Mouse (Mus musculus) lung, postnatal 14 days (tissue): ENCODE results near the gene Polg.

Experiments
- DNase-seq: peaks from one replicate; pipeline ENCODE4 v3.0.0; 2021

Gene Polg

GRCm38 (mm10) chr7:79466053-79466901 lies at the start of gene Polg:
TSS of gene Polg (minus strand) at chr7:79466362.
- DNase-seq: peak; percentile 100

GRCm38 (mm10) chr7:79515861-79516260 lies 49.7 kb upstream of the Polg start:
- DNase-seq: no peak

- DNase-seq: no peak
Measured at GRCm38 (mm10) chr7:79515221-79515743, 49.1 kb upstream of the Polg start.

DNA sequence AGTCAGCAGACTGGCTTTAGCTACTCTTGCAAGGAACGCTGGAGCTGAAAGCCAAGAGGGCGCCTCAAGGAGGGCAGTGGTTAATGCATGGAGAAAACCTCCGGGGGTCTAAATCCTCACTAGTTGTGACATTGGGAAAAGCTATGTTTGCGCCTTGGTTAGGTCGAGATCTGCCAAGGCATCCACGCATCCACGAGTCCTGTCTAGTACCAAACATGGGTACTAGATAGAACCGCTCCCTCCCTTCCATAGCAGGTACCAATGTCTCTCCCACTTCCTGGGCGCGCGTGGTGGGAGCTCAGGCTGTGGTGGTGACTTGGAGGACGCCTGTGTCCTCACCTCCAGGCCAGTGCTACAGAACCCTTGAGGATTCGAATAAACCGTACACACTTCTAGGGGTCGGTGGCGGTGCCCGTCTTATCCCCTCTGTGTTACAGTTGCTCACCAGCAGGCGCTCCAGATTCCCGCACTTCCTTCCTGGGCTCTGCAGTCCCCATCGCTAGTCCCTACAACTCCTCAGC lies 48.3 kb upstream of the Polg start:
- no peak for DNase-seq

DNA sequence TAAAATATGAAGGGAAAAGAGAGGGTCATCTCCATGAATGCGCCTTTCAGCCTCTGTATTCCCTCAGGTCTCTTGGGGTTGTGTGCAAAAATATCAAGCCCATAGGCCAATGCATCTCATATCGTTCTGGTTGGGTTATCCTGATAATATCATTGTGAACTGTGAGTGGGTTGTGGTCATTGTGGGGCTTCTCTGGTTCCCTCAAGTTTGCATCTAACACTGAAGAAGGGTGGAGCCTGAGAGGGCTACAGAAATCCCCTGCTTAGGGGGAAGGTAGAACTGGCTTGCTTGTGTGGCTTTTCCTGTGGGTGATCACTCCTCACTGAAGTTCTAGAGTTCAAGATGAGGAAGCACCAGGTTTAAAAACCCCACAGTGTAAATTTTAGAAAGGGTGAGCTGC lies 47.3 kb upstream of the Polg start:
- no peak for DNase-seq

- DNase-seq: no peak
Measured at GRCm38 (mm10) chr7:79512496-79512895, 46.3 kb upstream of the Polg start.

- DNase-seq: no peak
Measured at GRCm38 (mm10) chr7:79511656-79512055, 45.5 kb upstream of the Polg start.

- no peak for DNase-seq
Measured at GRCm38 (mm10) chr7:79511181-79511580, 45.0 kb upstream of the Polg start.

DNA sequence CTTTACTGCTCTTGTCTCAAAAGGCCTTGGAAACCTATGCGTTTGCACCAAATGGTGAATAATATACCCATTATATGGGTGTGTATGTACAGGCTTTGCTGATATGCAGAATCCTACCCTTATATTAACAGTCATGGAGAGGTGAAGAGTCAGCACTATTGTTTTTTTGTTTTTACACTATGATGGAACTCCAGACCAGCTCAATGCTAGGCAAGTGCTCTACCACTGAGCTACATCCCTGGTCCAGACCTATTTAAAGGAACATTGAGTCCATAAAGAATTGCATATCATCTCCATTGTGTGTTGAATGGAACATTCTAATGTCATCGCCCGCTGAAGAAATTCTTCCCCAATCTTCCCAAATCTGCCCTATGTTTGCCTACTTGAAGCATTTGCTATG lies 44.5 kb upstream of the Polg start:
- DNase-seq: no peak

GRCm38 (mm10) chr7:79509710-79510109 lies 43.5 kb upstream of the Polg start:
- no peak for DNase-seq

DNA sequence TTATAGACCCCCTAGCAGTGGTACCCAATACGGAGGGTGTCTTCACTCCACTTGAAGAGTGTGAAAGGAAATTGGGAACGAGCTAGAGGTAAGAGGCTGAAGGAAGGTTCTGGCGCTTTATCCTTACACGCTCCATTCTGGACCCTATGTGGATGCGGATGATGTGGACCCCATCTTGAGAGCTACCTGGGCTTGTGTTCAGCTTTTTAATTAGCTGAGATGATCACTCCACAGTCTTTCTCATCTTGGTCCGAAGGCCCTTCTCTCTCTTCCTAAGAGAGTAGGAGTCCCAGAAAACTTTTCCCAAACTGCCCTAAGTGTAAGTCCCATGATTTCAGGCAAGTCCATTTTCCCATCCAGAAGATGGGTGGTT lies 43.1 kb upstream of the Polg start:
- no peak for DNase-seq

- DNase-seq: no peak
Measured at GRCm38 (mm10) chr7:79508280-79509234, 42.4 kb upstream of the Polg start.

DNA sequence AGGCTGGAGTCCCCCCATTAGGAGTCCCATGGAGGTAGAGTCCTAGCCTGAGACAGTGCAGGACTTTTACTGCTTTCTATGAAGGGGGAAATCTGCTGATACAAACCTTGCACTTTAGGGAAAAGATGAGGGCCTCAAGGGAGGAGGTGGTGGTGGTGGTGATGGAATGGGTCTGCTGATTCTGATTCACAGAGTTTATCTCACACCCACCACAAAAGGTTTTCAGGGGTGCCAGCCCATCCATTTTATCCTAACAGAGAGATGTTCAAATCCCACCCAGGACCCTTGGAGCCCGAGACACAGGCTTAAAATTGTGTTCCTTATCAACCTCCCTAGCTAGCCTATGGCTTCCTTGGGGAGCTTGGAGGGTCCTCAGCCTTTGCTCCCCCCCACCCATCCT lies 41.6 kb upstream of the Polg start:
- no peak for DNase-seq

DNA sequence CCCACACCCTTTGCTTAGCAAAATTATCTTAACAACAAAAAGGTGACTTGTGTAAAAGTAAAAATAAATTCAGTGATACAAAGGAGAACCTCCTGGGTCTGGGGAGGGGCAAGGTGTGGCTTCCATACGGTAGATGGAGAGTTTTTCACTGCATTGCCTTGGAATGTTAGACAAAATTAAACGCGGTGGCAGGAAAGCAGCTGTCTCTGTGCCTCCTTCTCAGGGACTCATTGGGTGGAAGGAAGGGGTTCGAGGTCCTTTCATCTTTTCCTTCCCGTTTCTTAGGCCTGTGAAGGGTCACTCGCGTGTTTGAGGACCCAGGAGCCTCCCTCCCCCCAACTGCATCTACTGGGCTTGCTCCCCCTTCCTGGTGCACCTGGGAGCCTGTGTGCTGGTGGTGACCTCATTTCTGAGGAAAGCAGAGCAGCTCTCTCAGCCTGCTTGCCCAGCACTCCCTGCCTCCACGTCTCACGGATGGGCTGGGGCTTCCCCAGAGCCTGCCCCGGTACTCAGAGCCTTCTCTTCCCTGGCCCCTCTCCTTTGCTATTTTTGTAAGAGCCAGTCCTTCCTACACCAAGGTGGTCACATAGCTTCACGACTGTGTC lies 41.0 kb upstream of the Polg start:
- no peak for DNase-seq

- no peak for DNase-seq
Measured at GRCm38 (mm10) chr7:79506531-79507090, 40.4 kb upstream of the Polg start.

- DNase-seq: no peak
Measured at GRCm38 (mm10) chr7:79505876-79506530, 39.8 kb upstream of the Polg start.

DNA sequence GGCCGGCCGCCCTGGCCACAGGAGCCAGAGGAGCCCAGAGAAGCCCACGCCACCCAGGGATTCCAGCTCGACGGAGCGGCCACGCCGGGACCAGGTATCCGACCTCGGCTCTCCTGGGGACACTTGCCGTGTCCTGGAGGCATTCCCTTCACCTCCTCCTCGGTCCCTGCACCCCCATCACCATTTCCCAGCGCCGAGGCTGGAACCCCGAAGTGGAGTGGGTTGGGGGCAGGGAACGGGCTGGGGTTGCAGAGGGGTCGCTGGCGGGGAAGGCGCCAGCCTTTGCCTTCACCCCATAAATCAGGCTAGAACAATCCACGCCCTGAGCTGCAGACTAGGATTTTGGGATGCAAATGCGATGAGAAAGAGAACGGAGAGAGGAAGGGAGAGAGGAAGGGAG lies 39.2 kb upstream of the Polg start:
- no peak for DNase-seq

- DNase-seq: peak; percentile 17
Measured at GRCm38 (mm10) chr7:79504723-79505122, 38.6 kb upstream of the Polg start.

DNA sequence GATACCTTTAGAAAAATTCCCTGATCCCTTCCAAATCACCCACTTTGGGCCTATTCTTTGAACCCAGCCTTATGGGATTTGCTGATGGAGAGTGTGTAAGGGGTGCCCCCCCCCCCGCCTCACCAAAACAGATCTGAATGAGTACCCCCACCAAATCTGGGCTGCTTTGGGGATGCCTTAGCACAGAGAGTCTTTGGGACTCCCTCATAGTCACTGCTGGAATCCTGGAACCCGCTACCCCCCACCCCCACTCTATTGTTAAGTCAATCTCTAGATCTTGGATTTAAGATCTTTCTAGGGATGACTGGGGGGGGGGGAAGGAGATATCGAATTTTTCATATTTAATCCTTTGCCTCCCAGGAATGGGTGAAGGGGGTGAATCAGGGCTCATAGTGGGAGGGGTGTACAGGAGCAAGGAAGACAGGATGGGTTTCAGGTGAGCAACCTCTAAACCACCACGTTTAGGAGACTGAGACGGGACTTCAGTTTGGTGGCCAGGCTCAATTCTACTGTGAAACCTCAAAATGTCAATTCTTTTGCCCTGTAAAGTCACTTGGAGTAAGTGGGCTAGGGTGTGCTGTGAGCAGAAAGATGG lies 37.6 kb upstream of the Polg start:
- DNase-seq: no peak

DNA sequence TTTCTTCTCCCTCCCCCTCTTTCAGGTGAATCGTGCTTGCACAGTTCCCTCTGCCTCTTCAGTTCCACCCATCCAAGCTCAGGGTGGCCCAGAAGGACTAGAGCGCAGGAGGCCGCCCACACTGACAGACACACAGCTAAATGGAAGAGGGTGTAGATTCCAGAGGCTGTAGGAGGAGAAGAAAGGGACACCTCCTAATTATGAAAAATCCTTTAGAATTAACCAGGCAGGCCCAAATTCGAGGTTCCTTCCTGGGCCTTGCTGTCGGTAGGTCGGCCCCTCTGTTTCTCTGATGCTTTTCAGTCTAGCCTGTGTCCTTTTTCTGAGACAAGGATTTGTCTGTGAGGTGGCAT lies 36.9 kb upstream of the Polg start:
- DNase-seq: no peak
